Mouse (Mus musculus): Measurements from ENCODE around the gene Tmem45b. TPM values are rescaled to one million over a fixed set of nuclear protein-coding genes. Genes with fewer than 3 reads are reported as not detected.

Tmem45b gene
- polyA plus RNA-seq, 2 experiments, result not detected

DNA sequence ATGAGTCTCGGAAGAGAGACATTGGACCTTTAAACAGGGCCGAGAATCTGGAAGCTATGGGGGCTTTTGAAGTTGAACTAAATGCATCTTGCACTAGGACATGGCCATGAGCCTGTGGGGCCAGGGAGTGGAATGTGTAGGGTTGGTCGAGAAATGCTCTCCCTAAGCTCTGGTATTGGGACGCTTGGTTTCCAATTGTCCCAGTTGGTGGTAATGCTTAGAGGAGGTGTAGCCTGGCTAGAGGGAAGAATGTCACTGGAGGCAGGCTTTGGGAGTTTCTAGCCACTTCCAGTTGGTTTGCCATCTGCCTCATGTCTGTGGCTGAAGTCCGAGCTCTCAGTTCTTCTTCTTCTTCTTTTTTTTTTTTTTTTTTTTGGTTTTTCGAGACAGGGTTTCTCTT, 24.9 kb downstream of the Tmem45b start:
- Histone ChIP-seq H3K9ac (ENCODE audit: low read depth, low read length, severe bottlenecking) (no peak overlapping the region), H3K9me3 (ENCODE audit: control insufficient read depth, low read length) (no peaks in the 10 kb centered on the region), H3K36me3 (ENCODE audit: control insufficient read depth, insufficient read depth, low read length) (no peaks in the 10 kb centered on the region), H3K4me1 (ENCODE audit: control insufficient read depth, insufficient read depth, low read length) (no peaks in the 10 kb centered on the region), H3K27me3 (ENCODE audit: control insufficient read depth, insufficient read depth, low read length) (no peaks in the 10 kb centered on the region), H3K4me2 (replicated peaks; ENCODE audit: low read depth, low read length, severe bottlenecking) (no peak overlapping the region), H3K4me3 (replicated peaks; ENCODE audit: low read length) (no peak overlapping the region), H3K27ac (replicated peaks; ENCODE audit: low read depth, low read length) (no peak overlapping the region)
- WGBS, result 81% methylated on average over 5 of the region's 6 CpGs
- DNase-seq (ENCODE audit: low spot score) (no peak), ATAC-seq (ENCODE audit: low FRiP score, low read depth) (no peak)
- no peak for TF ChIP-seq POLR2A (IDR thresholded peaks at IDR 0.05; ENCODE audit: borderline replicate concordance, extremely low read depth, insufficient read depth, insufficient read length)

DNA sequence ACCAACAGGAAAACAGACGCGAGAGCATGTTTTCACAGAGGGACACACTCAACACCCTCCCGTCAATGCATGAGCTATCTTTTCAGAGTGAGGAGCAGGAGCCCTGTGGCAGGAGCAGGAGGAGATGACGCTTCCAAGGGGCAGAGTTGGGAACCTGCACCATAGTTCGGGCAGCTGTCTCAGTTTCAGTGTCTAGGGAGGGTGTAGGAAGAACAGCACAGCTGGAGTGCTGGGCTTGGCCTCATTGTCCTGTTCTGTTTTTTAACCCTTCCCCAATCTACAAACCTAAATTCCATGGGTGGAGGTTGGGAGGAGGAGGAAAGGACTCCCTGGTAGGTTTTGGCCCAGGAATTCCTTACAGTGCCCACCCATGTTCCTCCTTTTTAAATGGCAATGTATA, 25.4 kb downstream of the Tmem45b start:
- no peaks in the 10 kb centered on the region for H3K9me3 ChIP-seq (ENCODE audit: control insufficient read depth, low read length)
- no peak overlapping the region for H3K27ac ChIP-seq (replicated peaks; ENCODE audit: low read depth, low read length)
- H3K4me2 ChIP-seq (replicated peaks; ENCODE audit: low read depth, low read length, severe bottlenecking), result no peak overlapping the region
- ATAC-seq (ENCODE audit: low FRiP score, low read depth), result no peak
- no peak for DNase-seq (ENCODE audit: low spot score)
- no peak for TF ChIP-seq POLR2A (IDR thresholded peaks at IDR 0.05; ENCODE audit: borderline replicate concordance, extremely low read depth, insufficient read depth, insufficient read length)
- no peak overlapping the region for H3K4me3 ChIP-seq (replicated peaks; ENCODE audit: low read length)
- H3K27me3 ChIP-seq (ENCODE audit: control insufficient read depth, insufficient read depth, low read length), result no peaks in the 10 kb centered on the region
- WGBS, result 69% methylated on average over 5 of the region's 5 CpGs
- H3K4me1 ChIP-seq (ENCODE audit: control insufficient read depth, insufficient read depth, low read length), result no peaks in the 10 kb centered on the region
- H3K36me3 ChIP-seq (ENCODE audit: control insufficient read depth, insufficient read depth, low read length), result no peaks in the 10 kb centered on the region
- no peak overlapping the region for H3K9ac ChIP-seq (ENCODE audit: low read depth, low read length, severe bottlenecking)

GRCm38 (mm10) chr9:31437861-31438260, 26.4 kb downstream of the Tmem45b start:
- Histone ChIP-seq H3K4me2 (replicated peaks; ENCODE audit: low read depth, low read length, severe bottlenecking) (no peak overlapping the region), H3K4me1 (ENCODE audit: control insufficient read depth, insufficient read depth, low read length) (no peaks in the 10 kb centered on the region), H3K4me3 (replicated peaks; ENCODE audit: low read length) (no peak overlapping the region), H3K27ac (replicated peaks; ENCODE audit: low read depth, low read length) (no peak overlapping the region), H3K9ac (ENCODE audit: low read depth, low read length, severe bottlenecking) (no peak overlapping the region), H3K27me3 (ENCODE audit: control insufficient read depth, insufficient read depth, low read length) (no peaks in the 10 kb centered on the region), H3K9me3 (ENCODE audit: control insufficient read depth, low read length) (no peaks in the 10 kb centered on the region), H3K36me3 (ENCODE audit: control insufficient read depth, insufficient read depth, low read length) (no peaks in the 10 kb centered on the region)
- WGBS, result 57% methylated on average over 7 of the region's 7 CpGs
- ATAC-seq (ENCODE audit: low FRiP score, low read depth) (no peak), DNase-seq (ENCODE audit: low spot score) (no peak)
- no peak for TF ChIP-seq POLR2A (IDR thresholded peaks at IDR 0.05; ENCODE audit: borderline replicate concordance, extremely low read depth, insufficient read depth, insufficient read length)

DNA sequence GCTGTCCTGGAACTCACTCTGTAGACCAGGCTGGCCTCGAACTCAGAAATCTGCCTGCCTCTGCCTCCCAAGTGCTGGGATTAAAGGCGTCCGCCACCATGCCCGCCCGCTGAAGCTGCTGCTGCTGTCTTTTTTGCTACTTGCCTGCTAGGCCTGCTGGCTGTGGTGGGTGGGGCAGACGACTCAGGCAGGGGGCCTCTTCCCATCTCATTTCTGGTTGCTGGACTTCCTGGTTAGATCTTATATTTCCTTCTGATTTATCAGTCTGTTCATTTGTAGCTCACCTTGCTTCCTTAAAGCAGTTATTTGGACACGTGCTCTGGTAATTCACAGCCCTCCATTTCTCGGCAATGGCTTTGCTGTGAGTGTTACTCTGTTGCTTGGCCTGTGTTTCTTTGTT, 28.8 kb downstream of the Tmem45b start:
- Histone ChIP-seq H3K4me1 (ENCODE audit: control insufficient read depth, insufficient read depth, low read length) (no peaks in the 10 kb centered on the region), H3K36me3 (ENCODE audit: control insufficient read depth, insufficient read depth, low read length) (no peaks in the 10 kb centered on the region), H3K4me2 (replicated peaks; ENCODE audit: low read depth, low read length, severe bottlenecking) (no peak overlapping the region), H3K4me3 (replicated peaks; ENCODE audit: low read length) (no peak overlapping the region), H3K9ac (ENCODE audit: low read depth, low read length, severe bottlenecking) (no peak overlapping the region), H3K9me3 (ENCODE audit: control insufficient read depth, low read length) (no peaks in the 10 kb centered on the region), H3K27ac (replicated peaks; ENCODE audit: low read depth, low read length) (no peak overlapping the region), H3K27me3 (ENCODE audit: control insufficient read depth, insufficient read depth, low read length) (no peaks in the 10 kb centered on the region)
- DNase-seq (ENCODE audit: low spot score) (no peak), ATAC-seq (ENCODE audit: low FRiP score, low read depth) (no peak)
- WGBS, result 87% methylated on average over 8 of the region's 8 CpGs
- TF ChIP-seq POLR2A (IDR thresholded peaks at IDR 0.05; ENCODE audit: borderline replicate concordance, extremely low read depth, insufficient read depth, insufficient read length), result no peak

DNA sequence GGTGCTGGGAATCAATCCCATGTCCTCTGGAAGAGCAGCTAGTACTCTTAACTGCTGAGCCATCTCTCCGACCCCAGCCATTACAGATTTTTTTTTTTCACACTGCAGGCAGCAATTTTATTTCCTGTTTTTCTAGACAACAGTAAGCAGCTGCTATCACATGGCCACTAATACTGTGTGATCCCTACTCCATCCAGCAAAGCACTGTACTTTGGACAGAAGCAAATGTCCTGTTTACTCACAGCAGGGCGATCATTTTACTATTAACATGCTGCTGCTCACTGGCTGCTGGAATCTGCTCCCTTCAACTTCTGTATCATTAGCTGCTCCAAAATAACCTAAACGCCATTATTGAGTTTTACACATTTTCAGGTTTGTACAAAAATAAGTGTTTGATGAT, 30.8 kb downstream of the Tmem45b start:
- Histone ChIP-seq H3K27me3 (ENCODE audit: control insufficient read depth, insufficient read depth, low read length) (no peaks in the 10 kb centered on the region), H3K4me2 (replicated peaks; ENCODE audit: low read depth, low read length, severe bottlenecking) (no peak overlapping the region), H3K9me3 (ENCODE audit: control insufficient read depth, low read length) (no peaks in the 10 kb centered on the region), H3K4me1 (ENCODE audit: control insufficient read depth, insufficient read depth, low read length) (no peaks in the 10 kb centered on the region), H3K27ac (replicated peaks; ENCODE audit: low read depth, low read length) (no peak overlapping the region), H3K4me3 (replicated peaks; ENCODE audit: low read length) (no peak overlapping the region), H3K36me3 (ENCODE audit: control insufficient read depth, insufficient read depth, low read length) (no peaks in the 10 kb centered on the region), H3K9ac (ENCODE audit: low read depth, low read length, severe bottlenecking) (no peak overlapping the region)
- no peak for DNase-seq (ENCODE audit: low spot score)
- ATAC-seq (ENCODE audit: low FRiP score, low read depth), result no peak
- WGBS, result 79% methylated on average over 3 of the region's 3 CpGs
- TF ChIP-seq POLR2A (IDR thresholded peaks at IDR 0.05; ENCODE audit: borderline replicate concordance, extremely low read depth, insufficient read depth, insufficient read length), result no peak

GRCm38 (mm10) chr9:31432336-31432975, 31.8 kb downstream of the Tmem45b start:
- H3K27ac ChIP-seq (replicated peaks; ENCODE audit: low read depth, low read length), result no peak overlapping the region
- H3K9ac ChIP-seq (ENCODE audit: low read depth, low read length, severe bottlenecking), result no peak overlapping the region
- H3K27me3 ChIP-seq (ENCODE audit: control insufficient read depth, insufficient read depth, low read length), result no peaks in the 10 kb centered on the region
- TF ChIP-seq POLR2A (IDR thresholded peaks at IDR 0.05; ENCODE audit: borderline replicate concordance, extremely low read depth, insufficient read depth, insufficient read length), result no peak
- ATAC-seq (ENCODE audit: low FRiP score, low read depth), result no peak
- no peaks in the 10 kb centered on the region for H3K9me3 ChIP-seq (ENCODE audit: control insufficient read depth, low read length)
- H3K36me3 ChIP-seq (ENCODE audit: control insufficient read depth, insufficient read depth, low read length), result no peaks in the 10 kb centered on the region
- DNase-seq (ENCODE audit: low spot score), result no peak
- 86% methylated on average over 7 of the region's 7 CpGs for WGBS
- H3K4me1 ChIP-seq (ENCODE audit: control insufficient read depth, insufficient read depth, low read length), result no peaks in the 10 kb centered on the region
- H3K4me3 ChIP-seq (replicated peaks; ENCODE audit: low read length), result no peak overlapping the region
- no peak overlapping the region for H3K4me2 ChIP-seq (replicated peaks; ENCODE audit: low read depth, low read length, severe bottlenecking)

All from limb, embryonic 14.5 days (tissue).